Mouse (Mus musculus): Measurements from ENCODE around the gene Pigx. TPM values are rescaled to one million over a fixed set of nuclear protein-coding genes. Genes with fewer than 3 reads are reported as not detected.
"Not testable (repeated sequence)": the region's sequence is repeated elsewhere in the genome, so short reads cannot be mapped to it uniquely, and the experiment has no call there.

Pigx gene
- total RNA-seq, 2 experiments from 2014 or later, result 18.8 to 24.5 TPM

DNA sequence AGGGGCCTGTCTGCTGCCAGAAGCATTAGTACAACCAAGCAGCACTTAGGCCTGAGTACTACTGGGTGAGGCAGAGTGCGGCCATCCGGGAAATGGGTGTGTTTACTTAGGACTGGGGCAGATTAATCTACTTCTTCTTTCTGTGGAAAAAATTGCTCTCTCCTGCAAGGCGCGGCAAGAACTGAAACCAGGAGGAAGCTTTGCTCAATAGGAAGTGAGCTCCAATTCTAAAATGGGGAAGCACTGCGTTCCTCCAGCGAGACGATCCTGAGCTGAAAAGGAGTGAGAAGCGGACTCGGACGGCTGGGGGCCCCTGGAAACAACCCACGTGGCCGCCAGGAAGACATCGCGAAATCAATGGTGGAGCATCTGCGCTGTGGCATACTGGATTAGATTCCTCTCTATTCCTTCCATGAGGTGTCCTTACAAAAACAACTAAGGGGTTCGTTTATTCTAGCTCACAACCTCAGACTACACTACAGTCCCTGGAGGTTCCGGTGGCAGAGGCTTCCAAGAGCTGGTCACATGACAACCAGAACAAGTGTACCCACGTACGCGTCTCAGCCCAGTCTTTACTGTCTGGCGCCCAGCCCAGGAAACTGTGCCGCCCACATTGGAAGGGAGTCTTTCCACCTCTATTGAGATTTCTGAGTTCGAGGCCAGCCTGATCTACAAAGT is 14.1 kb upstream of the Pigx start:
- intact Hi-C loops (cut with DNase I), result loop anchor here (2.0 kb wide), 2 partner anchors 133 to 385 kb away; partner anchors contain the start of genes Fbxo45 and Wdr53
- DNase-seq, result peak; percentile 62 to 64

DNA sequence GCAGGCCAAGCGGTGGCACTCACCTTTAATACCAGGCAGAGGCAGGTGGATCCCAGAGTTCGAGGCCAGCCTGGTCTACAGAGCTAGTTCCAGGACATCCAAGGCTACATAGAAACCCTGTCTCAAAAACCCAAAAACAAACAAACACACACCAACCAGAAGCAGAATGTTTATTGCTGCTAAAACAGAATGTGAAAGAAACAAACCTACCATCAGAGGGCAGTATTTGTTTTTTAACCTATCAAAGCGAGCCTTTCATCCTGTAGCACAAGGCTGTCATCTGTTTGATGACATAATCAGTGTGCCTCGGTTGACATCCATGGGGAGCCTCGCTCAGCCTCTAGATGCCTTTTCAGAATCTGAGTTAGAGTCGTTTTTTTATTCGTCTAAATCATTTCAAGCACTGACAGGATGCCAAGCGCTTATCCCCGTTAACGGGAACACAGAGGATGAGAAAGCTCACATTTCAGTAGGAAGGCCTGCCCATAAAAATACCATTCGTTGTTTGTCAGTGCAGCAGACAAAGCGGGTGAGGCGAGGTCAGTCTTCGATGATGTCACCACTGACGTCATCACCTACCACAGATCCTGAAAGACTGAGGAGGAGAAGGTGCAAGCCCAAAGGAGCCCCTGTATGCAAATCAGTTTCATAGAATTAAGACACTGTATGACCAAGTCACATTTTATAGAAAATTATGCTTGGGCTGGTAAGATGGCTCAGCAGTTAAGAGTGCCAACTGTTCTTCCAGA is 11.6 kb upstream of the Pigx start:
- no peak for DNase-seq
- intact Hi-C loops (cut with DNase I), result no loop called here

DNA sequence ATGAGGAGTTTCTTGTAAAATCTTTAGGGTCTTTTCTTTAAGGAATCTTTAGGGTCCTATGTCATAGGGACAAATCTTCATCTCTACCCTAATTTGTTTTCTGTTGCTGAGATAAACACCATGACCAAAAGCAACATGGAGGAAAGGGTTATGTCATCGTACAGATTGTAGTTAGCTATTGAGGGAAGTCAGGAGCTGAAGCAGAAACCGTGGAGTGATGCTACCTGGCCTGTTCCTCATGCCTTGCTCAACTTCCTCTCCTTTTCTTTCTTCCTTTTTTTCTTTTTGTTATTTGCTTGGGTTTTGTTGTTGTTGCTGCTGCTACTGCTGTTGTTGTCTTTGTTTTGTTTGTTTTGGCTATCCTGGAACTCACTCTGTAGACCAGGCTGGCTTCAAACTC is 9.0 kb upstream of the Pigx start:
- intact Hi-C loops (cut with DNase I), result no loop called here
- DNase-seq, result no peak

DNA sequence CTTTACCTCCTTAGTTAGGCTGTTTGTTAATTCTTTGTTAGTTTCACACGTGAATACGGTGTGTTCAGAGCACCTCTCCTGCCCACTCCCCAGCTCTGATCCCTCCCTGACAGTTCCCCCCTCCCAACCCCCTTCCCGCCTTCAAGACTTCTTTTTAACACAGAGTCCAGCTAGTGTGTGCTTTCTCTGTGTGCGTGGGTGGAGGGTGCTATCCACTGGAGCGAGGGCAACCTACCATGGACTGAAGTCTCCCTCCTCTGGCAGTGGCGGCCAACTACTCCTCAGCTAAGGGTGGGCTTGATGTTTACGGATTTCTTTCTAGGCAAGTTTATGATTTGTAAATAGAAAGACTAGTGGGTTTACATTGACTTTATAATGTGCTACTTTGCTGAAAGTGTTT is 8.6 kb upstream of the Pigx start:
- intact Hi-C loops (cut with DNase I), result no loop called here
- no peak for DNase-seq

DNA sequence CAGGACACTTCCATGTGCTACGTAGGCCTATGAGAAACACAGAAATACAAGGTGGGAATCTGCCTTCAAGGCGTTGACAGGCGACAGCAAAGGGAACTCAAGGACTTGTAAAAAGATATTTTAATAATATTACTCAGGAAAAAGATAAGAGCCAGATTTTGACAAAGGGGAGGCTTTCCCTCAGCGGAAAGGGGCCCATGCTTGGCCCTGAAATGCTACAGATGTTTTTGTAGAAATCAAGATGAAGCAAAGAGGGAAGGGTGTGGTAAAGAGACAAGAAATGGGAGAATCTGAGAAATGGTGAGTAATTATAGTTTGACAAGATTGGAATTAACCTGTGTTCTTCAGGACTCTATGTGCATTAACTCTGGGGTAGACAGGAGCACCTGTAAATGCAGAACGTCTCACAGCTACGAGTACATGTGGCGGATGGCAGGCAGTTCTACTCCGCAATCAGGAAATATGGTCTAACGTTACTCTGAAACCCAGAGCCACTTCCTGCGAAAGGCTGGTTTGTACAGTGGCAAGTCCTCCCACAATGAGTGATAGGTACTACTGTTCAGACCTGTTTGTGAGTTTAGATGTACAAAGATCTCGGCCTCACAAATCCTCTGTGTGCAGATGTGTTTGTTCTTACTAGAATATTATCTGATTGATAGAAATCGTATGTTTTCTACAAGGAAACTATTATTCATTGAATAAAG is 8.0 kb upstream of the Pigx start:
- intact Hi-C loops (cut with DNase I), result no loop called here
- DNase-seq, result no peak

DNA sequence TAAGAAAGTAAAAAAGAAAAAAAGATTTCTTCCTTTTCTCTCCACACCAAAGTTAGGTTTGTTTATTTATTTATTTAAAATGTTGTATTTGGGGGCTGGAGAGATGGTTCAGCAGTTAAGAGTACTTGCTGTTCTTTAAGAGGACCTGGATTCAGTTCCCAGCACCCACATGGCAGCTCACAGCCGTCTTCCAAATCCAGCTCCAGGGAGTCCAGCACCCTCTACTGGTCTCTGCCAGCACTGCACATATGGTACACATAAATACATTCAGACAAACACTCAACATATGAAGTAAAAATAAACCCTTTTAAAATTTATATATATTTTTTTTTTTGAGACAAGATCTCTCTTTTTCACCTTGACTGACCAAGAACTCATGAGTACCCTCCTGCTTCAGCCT is 6.2 kb upstream of the Pigx start:
- DNase-seq, result no peak
- intact Hi-C loops (cut with DNase I), result no loop called here

DNA sequence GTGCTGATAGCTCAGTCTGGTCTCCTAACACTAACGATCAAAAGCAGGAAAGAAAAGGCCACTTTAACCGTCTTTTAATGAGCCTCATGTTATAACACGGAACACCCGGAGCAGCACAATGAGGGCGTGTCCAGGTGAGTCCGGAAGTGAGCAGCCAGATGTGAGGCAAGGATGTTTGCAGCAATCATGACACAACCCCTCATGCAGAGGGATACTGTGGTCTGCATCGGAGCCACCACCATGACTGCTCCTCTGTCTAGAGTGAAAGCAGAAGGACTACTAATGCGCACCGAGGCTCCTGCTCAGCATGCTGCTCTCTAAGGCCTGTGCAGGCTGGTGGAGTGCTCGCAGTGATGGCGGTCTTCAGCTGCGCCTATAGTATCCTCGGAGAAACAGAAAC is 2.8 kb upstream of the Pigx start:
- DNase-seq, result no peak
- intact Hi-C loops (cut with DNase I), result no loop called here

DNA sequence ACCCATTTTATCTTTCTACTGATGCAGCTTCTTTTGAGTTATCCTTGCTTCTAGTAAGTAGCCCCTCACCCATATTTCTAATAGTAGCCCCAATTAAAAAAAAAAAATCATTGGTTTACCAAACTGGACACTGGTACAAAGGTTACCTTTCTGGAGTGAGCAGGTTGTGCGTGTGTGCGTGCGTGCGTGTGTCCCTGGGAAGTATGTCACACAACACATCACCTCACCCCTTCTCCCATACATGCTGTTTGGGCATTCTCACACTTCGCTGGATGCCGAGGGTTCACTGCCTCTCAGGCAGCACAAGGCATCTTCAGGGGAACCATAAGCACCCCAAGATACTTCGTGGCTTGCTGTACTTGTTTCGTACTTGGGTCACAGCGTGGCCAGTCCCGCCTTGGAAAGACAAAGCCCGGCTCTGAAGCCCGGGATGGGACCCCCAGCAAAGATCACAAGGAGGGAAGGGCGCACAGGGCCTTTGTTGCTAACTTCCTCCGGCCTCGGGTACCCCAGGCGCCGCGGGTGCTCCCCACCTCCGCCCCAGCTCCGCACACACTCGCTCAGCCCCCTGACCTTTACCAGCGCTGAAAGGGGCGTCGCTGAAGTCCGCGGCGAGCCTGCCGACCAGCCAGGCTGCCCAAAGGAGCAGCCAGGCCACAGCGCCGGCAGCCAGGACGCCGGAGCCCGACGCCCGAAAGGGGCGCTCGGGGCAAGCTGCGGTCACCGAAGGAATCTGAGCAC is 473 bp downstream of the Pigx start:
- intact Hi-C loops (cut with DNase I), result loop anchor here (5.0 kb wide), 1 partner anchor 57 kb away; no protein-coding TSS in a partner anchor
- DNase-seq, result no peak

DNA sequence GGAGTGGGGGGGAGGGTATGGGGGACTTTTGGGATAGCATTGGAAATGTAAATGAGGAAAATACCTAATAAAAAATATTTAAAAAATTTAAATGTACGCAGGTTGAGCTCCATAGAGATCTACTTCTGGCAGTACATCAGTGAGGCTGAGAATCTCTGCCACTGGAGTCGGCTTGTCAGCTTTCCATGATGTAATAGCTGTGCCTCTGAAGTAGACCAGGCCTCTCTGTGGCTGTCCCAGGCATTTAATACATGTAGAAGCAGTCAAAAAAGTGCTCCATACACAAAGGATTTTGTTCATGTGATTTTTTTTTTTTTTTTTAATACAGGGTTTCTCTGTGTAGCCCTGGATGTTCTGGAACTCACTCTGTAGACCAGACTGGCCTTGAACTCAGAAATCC is 1.8 kb downstream of the Pigx start:
- DNase-seq, result not testable (repeated sequence)
- intact Hi-C loops (cut with DNase I), result loop anchor here (5.0 kb wide), 1 partner anchor 55 kb away; no protein-coding TSS in a partner anchor

DNA sequence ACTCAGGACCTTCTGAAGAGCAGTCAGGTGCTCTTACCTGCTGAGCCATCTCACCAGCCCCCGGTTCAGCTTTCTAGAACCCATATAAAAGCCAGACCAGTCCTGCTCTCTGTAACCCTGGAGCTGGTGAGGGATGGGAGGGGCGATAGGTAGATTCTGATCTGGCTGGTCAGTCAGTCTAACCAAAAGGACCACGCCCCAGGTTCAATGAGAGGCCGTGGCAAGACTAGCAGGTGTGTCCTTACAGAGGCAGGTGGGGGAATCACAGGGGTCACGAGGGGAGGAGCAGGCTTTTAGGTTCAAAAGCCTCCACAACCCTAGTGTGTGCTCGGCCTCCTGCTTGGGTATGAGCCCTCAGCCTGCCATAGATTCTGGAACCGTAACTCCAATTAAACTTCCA is 8.1 kb downstream of the Pigx start:
- intact Hi-C loops (cut with DNase I), result no loop called here
- DNase-seq, result no peak

DNA sequence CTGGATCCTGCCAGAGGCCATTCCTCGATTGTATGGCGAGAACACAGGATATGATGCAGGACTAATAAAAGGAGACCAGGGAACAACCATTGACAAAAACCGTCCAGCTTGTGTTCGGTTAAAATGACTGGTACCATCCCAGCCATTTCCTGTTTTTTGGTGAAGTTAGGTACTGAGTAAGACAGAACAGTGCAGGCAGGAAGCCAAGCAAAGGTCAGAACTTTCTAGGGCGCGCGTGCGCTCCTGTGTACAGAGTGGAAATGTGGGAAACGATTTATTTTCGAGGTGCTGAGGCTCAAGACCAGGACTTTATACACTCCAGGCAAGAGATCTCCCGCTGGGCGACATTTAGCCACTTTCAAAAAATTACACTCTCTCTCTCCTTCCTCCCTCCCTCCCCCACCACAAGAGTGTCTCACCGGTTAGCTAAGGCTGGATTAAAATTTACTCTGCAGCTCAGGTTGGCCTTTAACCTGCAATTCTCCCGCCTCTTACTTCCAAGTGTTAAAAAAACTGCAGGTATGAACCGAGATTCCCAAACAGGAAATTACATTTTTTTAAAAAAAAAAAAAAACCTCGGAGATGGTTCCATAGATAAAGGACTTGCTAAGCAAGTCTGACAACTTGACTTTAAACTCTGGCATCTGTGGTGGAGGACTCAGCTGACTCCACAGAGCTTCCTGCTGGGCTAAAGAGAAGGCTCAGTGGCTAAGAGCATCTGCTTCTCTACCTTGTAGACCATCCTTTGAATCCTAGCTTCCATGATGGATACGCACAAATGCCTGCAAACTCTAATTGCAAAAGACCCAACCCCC is 11.7 kb downstream of the Pigx start:
- peak; percentile 33 to 34 for DNase-seq
- intact Hi-C loops (cut with DNase I), result no loop called here

DNA sequence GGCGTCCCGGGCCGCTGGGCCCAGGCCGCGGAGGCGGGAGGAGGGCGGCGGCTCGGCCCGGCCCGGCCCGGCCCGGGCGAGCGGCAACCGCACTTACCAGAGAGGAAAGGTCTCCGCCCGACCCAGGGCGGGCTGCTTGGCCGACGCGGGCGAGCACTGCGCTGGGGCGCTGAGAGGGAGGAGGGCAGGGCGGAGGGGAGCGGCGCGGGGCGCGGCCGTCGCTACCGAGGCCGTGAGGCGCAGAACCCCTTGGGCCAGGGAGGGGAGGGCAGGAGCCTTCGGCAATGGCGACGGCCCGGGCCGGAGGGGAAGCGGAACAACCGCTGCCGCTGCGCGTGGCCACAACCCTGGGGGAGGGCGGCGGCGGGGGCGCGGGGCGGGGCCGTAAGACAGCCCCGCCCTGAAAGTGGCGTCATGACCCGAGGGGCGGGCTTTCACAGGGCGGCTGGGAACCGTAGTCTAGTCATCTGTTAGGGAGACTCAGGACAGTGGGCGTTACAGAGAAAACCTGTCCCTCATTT is 20.5 kb downstream of the Pigx start, which contains the start of gene Pak2:
TSS of gene Pak2 (minus strand) at position 352 of the 521 bp plus-strand sequence.
- peak; percentile 88 to 91 for DNase-seq
- intact Hi-C loops (cut with DNase I), result loop anchor here (5.0 kb wide), 1 partner anchor 77 kb away; the partner anchor contains the start of gene Senp5

DNA sequence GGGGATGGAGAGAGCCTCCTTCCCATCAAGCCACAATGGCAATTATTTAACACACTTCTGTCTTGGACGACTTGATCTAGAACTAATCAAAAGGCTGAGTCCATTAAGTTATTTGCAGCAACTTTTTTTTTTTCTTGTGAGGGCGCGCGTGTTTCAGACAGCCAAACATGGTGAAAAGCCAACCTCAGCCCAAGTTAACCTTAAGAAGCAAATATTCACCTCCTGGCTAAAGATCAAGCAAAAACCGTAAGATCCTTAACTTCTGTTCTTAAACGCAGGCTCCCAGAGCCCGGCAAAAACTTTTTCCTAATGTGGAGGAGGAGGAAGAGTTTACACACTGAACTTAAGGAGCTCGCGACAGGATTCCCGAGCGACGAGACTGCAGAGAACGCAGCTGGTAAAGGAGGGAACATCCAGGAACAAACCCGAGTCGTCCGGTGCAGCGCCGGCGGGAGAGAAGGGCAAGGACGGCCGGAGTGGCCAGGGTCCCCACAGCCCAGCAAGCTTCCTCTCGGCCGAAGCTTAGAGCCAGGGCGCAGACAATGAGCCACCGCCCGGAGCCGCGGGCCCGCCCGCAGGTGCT is 21.0 kb downstream of the Pigx start:
- intact Hi-C loops (cut with DNase I), result loop anchor here (5.0 kb wide), 1 partner anchor 76 kb away; the partner anchor contains the start of gene Senp5

DNA sequence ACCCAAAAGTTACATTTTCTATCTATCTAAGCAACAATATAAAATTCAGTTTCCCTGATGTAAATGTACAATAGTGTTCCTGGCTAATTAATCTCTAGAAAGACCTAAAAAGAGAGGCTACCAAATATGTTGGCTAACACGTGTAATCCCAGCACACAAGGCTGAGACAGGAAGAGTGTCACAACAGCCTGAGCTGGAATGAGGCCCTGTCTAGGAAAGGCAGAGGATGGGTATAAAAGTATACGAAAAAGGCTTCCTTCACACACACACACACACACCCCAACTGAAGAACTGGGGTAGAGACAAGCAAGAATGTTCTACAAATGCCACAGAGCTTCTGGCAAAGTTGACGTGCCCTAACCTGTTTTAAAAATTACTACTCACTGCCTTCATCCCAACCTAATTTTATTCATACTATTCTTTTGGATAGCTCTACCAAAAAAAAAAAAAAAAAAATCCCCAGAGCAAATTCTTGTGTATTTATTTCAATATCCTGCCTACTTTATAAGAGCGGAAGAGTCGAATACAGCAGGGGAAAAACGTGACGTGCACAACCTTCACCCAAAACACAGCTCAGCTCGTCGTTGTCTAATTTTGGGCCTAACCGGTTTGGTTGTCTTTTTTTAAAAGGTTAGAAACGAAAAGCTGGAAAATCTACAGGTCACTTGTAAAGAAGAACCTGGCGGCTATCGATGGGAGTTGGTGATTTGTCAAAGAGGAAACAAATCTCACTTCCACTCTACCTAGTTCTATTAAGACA is 21.7 kb downstream of the Pigx start:
- DNase-seq, result no peak

More for the DNA sequence above, 21.0 kb downstream of the Pigx start:
- DNase-seq, result no peak

DNA sequence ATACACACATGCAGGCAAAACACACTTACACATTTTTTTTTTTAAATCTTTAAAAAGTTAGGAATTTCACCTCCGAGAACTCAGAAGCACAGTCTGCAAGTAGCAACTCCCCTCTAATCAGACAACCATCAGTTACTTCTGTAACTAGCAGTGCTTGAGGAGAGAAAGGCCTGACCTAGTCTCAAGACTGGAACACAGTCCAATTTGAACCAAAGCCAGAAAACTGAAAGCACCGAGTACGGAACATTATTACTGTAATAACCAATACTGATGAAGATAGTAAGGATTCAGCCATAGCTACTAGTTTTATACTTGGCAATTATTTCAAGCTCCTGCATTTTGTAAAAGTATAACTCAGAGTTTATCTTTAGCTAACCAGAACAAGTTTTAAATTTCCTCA is 23.1 kb downstream of the Pigx start:
- intact Hi-C loops (cut with DNase I), result loop anchor here (5.0 kb wide), 1 partner anchor 74 kb away; the partner anchor contains the start of gene Senp5
- no peak for DNase-seq

More for the DNA sequence above, 21.7 kb downstream of the Pigx start:
- intact Hi-C loops (cut with DNase I), result loop anchor here (5.0 kb wide), 1 partner anchor 76 kb away; the partner anchor contains the start of gene Senp5

DNA sequence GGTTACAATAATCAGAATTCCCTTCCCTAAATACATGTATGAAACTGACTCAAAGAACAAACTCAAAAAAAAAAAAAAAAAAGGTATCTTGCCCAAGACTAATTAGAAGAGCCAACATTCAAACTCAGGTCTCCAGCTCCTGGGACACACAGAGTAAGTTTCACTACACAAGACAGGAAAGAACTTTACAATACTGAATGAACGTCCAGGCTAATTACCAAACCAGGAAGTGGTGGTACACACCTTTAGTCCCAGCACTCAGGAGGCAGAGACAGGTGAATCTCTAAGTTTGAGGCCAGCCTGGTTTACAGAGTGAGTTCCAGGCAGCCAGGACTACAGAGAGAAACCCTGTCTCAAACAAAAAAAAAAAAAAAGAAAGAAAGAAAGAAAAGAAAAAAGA is 23.8 kb downstream of the Pigx start:
- intact Hi-C loops (cut with DNase I), result loop anchor here (5.0 kb wide), 1 partner anchor 73 kb away; the partner anchor contains the start of gene Senp5
- no peak for DNase-seq

DNA sequence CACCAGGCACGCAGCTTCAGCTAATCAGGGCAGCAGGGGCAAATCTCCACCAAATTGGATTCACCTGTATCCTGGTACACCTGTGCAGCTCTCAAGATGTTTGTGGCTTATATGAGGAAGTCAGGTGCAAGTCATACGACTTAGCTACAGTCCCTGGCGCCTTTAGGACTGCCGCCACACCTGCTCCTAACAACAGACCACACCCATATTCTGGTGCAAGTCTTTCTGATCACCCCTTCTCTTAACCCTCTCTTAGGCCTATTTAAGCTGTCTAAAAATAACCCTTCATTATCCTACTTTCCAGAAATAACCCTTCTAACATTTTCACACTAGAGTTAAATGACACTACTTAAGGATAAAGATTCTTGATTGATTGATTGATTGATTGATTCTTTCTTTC is 29.5 kb downstream of the Pigx start:
- intact Hi-C loops (cut with DNase I); DNase-seq: not testable (repeated sequence)
